Mouse (Mus musculus): ENCODE results near the gene Sugct. TPM values are rescaled to one million over a fixed set of nuclear protein-coding genes. Genes with fewer than 3 reads are reported as not detected.

Gene Sugct
- total RNA-seq, 1 experiment = 0.80 TPM

DNA sequence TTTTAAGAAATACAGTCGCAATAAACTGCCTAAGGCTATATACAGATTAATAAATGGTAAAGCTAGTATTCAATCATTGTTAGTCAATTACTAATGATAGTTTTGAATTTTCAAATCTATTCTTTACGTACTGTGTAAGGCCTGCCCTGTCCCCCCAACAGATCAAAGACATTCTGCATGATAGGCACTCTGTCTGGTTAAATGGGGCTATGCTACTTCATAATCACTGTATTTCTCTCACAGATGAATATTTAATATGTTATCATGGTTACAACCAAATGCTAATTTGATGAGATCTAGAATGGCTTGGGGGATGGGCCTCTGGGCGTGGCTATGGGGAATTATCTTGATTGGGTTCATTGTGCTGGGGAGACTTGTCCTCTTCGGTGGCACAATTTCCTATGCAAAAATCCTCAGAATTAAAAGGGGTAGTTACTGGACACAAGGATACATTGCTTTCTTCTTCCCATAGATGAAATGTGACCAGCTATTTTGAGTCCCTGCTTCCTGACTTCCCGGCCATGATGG is 13.5 kb upstream of the Sugct start:
- Histone ChIP-seq H3K4me1 (ENCODE audit: control insufficient read depth in 2 of 2, insufficient read depth in 2 of 2, low read length in 2 of 2, poor library complexity in 1 of 2) (no peaks in the 10 kb centered on the region), H3K4me3 (ENCODE audit: insufficient read depth in 1 of 2, low read depth in 1 of 2, low read length in 2 of 2, poor library complexity in 1 of 2, severe bottlenecking in 1 of 2) (no peak overlapping the region), H3K27ac (ENCODE audit: insufficient read depth, low read depth, low read length, poor library complexity, severe bottlenecking) (no peak overlapping the region), H3K9ac (ENCODE audit: insufficient read depth, low read depth, low read length, poor library complexity, severe bottlenecking) (no peak overlapping the region), H3K9me3 (ENCODE audit: control insufficient read depth, insufficient read depth, low read depth, low read length) (no peaks in the 10 kb centered on the region), H3K36me3 (ENCODE audit: control insufficient read depth, insufficient read depth, low read length, poor library complexity, severe bottlenecking) (no peaks in the 10 kb centered on the region)
- TF ChIP-seq MAFK (IDR thresholded peaks at IDR 0.05; ENCODE audit: insufficient read depth, low read depth, low read length) = no peak
- no peak for TF ChIP-seq HCFC1 (IDR thresholded peaks at IDR 0.05; ENCODE audit: borderline replicate concordance, insufficient read depth, low read length)
- TF ChIP-seq CHD2 (IDR thresholded peaks at IDR 0.05; ENCODE audit: low read depth, low read length) = no peak
- no peak for TF ChIP-seq ZNF384 (IDR thresholded peaks at IDR 0.05; ENCODE audit: low read depth, low read length)
- TF ChIP-seq ZC3H11A (IDR thresholded peaks at IDR 0.05; ENCODE audit: borderline replicate concordance, low read depth, low read length) = no peak
- DNase-seq (ENCODE audit: low read depth, low spot score) = no peak
- in situ Hi-C loops (cut with MboI; ENCODE audit: low sequenced_read_pairs in 2 of 2, unreplicated experiment in 2 of 2) = no loop called here

GRCm38 (mm10) chr13:17705188-17705826 is 10.0 kb upstream of the Sugct start:
- Histone ChIP-seq H3K27ac (ENCODE audit: insufficient read depth, low read depth, low read length, poor library complexity, severe bottlenecking) (no peak overlapping the region), H3K9ac (ENCODE audit: insufficient read depth, low read depth, low read length, poor library complexity, severe bottlenecking) (no peak overlapping the region), H3K9me3 (ENCODE audit: control insufficient read depth, insufficient read depth, low read depth, low read length) (no peaks in the 10 kb centered on the region), H3K4me3 (ENCODE audit: insufficient read depth in 1 of 2, low read depth in 1 of 2, low read length in 2 of 2, poor library complexity in 1 of 2, severe bottlenecking in 1 of 2) (no peak overlapping the region), H3K4me1 (ENCODE audit: control insufficient read depth in 2 of 2, insufficient read depth in 2 of 2, low read length in 2 of 2, poor library complexity in 1 of 2) (peaks cover 4 to 7% of the 10 kb centered on the region in 2 experiments; a peak in 3 of 4 replicates), H3K36me3 (ENCODE audit: control insufficient read depth, insufficient read depth, low read length, poor library complexity, severe bottlenecking) (no peaks in the 10 kb centered on the region)
- TF ChIP-seq ZNF384 (IDR thresholded peaks at IDR 0.05; ENCODE audit: low read depth, low read length) = no peak
- no peak for TF ChIP-seq MAFK (IDR thresholded peaks at IDR 0.05; ENCODE audit: insufficient read depth, low read depth, low read length)
- TF ChIP-seq HCFC1 (IDR thresholded peaks at IDR 0.05; ENCODE audit: borderline replicate concordance, insufficient read depth, low read length) = no peak
- in situ Hi-C loops (cut with MboI; ENCODE audit: low sequenced_read_pairs in 2 of 2, unreplicated experiment in 2 of 2) = no loop called here
- no peak for DNase-seq (ENCODE audit: low read depth, low spot score)

DNA sequence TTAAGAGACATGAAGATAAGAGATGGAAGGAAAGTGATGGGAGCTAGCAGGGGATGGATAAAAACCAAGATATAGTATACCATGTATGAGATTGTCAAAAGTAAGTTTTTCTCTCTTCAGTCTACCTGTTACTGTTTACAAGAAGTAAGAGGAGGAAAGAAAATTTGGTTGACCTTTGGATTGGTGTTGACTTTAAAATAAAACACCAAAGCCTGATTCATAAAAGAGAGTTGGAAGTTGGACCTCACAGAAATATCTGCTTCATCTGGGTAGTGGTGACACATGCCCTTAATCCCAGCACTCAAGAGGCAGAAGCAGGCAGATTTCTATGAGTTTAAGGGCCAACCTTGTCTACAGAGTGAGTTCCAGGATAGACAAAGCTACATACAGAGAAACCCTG is 7.0 kb upstream of the Sugct start:
- no peak for DNase-seq (ENCODE audit: low read depth, low spot score)
- Histone ChIP-seq H3K9ac (ENCODE audit: insufficient read depth, low read depth, low read length, poor library complexity, severe bottlenecking) (no peak overlapping the region), H3K27ac (ENCODE audit: insufficient read depth, low read depth, low read length, poor library complexity, severe bottlenecking) (no peak overlapping the region), H3K36me3 (ENCODE audit: control insufficient read depth, insufficient read depth, low read length, poor library complexity, severe bottlenecking) (peaks cover 3% of the 10 kb centered on the region; the same call in 1 of the 2 replicates), H3K9me3 (ENCODE audit: control insufficient read depth, insufficient read depth, low read depth, low read length) (no peaks in the 10 kb centered on the region), H3K4me1 (ENCODE audit: control insufficient read depth in 2 of 2, insufficient read depth in 2 of 2, low read length in 2 of 2, poor library complexity in 1 of 2) (peaks cover 7 to 16% of the 10 kb centered on the region in 2 experiments), H3K4me3 (ENCODE audit: insufficient read depth in 1 of 2, low read depth in 1 of 2, low read length in 2 of 2, poor library complexity in 1 of 2, severe bottlenecking in 1 of 2) (no peak overlapping the region)
- in situ Hi-C loops (cut with MboI; ENCODE audit: low sequenced_read_pairs in 2 of 2, unreplicated experiment in 2 of 2) = no loop called here
- no peak for TF ChIP-seq ZC3H11A (IDR thresholded peaks at IDR 0.05; ENCODE audit: borderline replicate concordance, low read depth, low read length)
- no peak for TF ChIP-seq MAFK (IDR thresholded peaks at IDR 0.05; ENCODE audit: insufficient read depth, low read depth, low read length)
- no peak for TF ChIP-seq ZNF384 (IDR thresholded peaks at IDR 0.05; ENCODE audit: low read depth, low read length)

DNA sequence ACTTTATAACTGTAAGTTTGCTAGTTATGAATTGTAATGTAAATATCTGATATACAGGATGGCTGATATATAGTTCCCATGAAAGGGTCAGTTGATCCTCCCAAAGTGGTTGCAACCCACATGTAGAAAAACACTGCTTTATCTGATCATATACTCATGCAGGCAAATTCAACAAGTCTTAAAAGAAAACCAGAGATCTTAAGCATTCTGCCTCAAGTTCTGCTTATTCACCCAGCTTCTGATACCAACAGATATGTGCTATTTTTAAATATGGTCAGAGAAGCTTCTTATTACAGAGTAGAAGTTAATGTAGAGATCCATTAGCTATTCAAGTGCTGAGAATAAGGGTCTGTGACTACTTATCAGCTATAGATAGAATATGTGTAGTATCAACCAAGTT is 6.0 kb upstream of the Sugct start:
- peaks cover 7 to 16% of the 10 kb centered on the region in 2 experiments for H3K4me1 ChIP-seq (ENCODE audit: control insufficient read depth in 2 of 2, insufficient read depth in 2 of 2, low read length in 2 of 2, poor library complexity in 1 of 2)
- H3K9ac ChIP-seq (ENCODE audit: insufficient read depth, low read depth, low read length, poor library complexity, severe bottlenecking) = no peak overlapping the region
- H3K9me3 ChIP-seq (ENCODE audit: control insufficient read depth, insufficient read depth, low read depth, low read length) = no peaks in the 10 kb centered on the region
- no peak overlapping the region for H3K27ac ChIP-seq (ENCODE audit: insufficient read depth, low read depth, low read length, poor library complexity, severe bottlenecking)
- in situ Hi-C loops (cut with MboI; ENCODE audit: low sequenced_read_pairs in 2 of 2, unreplicated experiment in 2 of 2) = no loop called here
- DNase-seq (ENCODE audit: low read depth, low spot score) = no peak
- TF ChIP-seq MAFK (IDR thresholded peaks at IDR 0.05; ENCODE audit: insufficient read depth, low read depth, low read length) = no peak
- H3K4me3 ChIP-seq (ENCODE audit: insufficient read depth in 1 of 2, low read depth in 1 of 2, low read length in 2 of 2, poor library complexity in 1 of 2, severe bottlenecking in 1 of 2) = no peak overlapping the region
- peaks cover 3% of the 10 kb centered on the region; the same call in 1 of the 2 replicates for H3K36me3 ChIP-seq (ENCODE audit: control insufficient read depth, insufficient read depth, low read length, poor library complexity, severe bottlenecking)
